Mouse (Mus musculus): ENCODE measurements around the gene Ephb1.

Gene Ephb1

DNA sequence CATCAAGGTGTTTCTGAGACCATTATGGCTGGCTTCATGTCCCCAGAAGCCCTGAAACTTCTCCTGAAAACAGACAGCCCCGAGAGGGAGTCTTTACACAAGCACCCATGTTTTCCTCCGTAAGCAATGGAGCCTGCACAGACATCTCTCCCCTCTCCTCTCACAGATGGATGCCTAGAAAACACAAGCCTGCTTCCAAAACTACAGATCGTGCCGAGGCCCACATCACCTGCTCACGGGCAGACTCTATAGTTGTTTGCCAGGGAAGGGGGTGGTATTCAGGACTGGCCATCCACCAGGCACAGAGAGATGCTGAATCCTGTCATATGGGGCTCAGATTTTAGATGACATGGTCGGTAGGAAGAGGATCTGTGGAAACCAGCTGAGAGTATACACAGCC lies 98.7 kb downstream of the Ephb1 start:
- no peak for DNase-seq (ENCODE audit: extremely low spot score, low read depth, low spot score)

DNA sequence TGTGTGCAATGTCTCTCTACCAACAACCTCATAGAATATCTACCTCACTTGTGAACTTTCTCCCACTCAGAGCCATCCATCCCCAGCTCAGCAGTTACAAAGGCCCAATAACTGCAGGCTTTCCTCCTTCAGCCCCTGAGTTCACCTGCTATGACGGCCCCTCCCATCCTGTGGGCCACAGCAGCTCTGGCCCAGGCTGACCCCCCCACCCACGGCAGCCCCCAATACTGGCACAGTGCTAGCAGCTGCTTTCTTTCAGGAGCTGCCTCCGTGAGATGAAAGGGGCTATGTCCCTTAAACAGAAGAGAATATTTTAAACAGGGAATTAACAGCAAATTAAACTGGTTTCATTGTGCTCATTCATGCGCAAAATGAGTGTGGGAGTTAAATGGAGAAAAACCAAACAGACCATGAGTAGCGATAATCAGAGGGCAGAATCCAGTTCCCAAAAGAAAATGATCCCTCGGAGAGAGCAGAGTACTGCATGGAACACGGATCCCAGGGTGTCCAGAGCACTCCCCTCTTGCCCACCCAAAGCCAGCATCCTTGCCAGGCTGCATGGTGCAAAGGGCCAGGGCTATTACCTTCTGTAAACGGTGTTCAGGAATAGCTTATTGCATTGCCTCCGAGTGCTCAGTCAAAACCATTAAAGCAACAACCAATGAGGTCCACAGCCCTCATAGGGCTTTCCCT lies 105.2 kb downstream of the Ephb1 start:
- no peak for DNase-seq (ENCODE audit: extremely low spot score, low read depth, low spot score)

- DNase-seq (ENCODE audit: extremely low spot score, low read depth, low spot score) = no peak
Observed at GRCm38 (mm10) chr9:102245551-102245950, 108.9 kb downstream of the Ephb1 start.

DNA sequence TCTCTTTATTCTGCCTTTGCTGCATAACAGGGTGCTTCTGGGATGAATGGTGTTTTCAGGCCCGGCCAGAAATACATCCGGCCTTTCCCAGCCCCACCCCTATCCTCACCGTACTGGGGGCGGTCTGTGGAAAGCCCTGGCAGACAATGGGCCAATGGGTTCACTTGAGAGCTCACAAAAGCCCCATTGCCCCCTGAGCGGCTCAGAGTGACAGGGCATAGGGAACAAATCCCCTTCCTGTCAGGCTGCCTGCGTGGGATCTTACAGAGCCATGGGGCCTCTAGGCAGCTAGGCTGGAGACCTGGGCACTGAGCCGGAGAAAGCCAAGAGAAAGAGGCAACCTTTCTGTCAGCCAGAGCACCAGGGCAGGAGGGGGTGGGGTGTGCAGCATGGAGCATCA lies 111.2 kb downstream of the Ephb1 start:
- no peak for DNase-seq (ENCODE audit: extremely low spot score, low read depth, low spot score)

DNA sequence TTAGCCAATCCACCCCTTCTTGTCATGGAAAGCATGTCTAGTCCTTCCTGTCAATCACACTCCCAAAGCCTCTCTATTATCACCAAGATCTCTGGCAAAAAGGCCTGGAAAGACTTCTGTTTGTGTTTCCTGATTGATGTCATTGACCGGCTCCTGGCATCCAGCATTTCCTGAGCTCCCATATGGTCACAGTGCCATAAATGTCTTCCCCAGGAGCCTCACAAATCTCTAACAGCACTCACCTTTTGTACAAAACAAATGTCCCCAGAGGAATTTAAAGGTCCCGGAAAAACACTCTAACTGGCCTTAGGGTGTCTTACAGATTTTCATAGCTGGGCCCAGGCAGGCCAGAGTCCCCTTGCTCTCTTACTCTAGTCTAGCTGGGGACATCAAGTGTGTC lies 112.9 kb downstream of the Ephb1 start:
- no peak for DNase-seq (ENCODE audit: extremely low spot score, low read depth, low spot score)

GRCm38 (mm10) chr9:102240215-102240614 lies 114.3 kb downstream of the Ephb1 start:
- no peak for DNase-seq (ENCODE audit: extremely low spot score, low read depth, low spot score)

GRCm38 (mm10) chr9:102235444-102235951 lies 119.0 kb downstream of the Ephb1 start:
- no peak for DNase-seq (ENCODE audit: extremely low spot score, low read depth, low spot score)

GRCm38 (mm10) chr9:102231248-102231647 lies 123.2 kb downstream of the Ephb1 start:
- DNase-seq (ENCODE audit: extremely low spot score, low read depth, low spot score) = no peak

DNA sequence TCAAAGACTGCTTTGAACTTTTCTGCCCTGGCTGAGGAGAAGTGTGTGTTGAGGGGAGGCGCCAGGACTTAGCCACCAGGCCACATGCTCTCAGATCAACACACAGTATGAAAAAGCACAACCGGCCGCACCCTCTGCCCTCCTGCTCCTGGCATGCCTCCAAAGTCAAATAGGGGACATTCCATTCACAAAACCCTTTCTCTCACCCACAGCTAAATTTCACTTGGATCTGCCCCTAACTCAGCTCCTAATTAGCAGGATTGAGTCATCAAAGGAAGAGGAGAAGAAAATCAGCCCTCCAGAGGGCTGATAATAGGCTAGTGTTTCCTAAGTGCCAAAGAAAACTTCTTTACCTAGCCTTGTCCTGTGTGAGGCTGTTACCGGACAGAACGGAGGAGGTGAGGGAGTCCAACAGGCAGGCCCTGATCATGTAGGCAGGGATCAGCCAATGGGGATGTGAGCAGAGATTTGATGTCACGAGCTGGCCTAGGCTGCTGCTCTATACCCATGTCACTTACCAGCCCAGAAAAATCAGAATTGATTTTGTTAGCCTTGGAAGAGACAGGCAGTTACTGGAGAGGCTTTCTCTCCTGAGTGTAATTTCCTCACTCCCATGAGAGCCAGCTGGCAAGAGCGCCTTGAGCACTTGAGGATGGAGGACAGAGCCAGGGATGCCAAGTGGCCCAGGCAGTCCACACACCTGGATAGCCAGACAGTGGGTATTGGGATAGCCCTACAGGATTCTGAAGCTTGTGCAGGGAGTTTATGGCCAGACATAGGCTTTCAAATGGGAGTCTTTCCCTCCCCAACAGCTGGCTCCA lies 137.5 kb downstream of the Ephb1 start:
- no peak for DNase-seq (ENCODE audit: extremely low spot score, low read depth, low spot score)

DNA sequence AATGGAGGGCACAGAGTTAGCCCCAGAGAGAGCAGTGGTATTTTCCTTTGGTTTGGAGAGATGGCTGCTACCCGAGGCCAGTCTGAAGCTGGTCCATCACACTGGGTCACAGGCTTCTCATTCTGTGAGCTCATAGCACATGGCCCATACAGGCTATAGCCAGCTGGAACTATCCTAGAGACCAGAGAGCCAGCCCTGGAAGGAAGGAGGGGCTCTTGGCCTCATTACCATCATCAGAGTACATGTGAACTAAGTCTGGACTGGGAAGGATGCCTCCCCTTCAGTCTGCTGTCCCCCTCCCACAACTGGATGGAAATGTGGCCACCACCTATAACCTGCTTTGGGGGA lies 142.5 kb downstream of the Ephb1 start:
- DNase-seq (ENCODE audit: extremely low spot score, low read depth, low spot score) = no peak

DNA sequence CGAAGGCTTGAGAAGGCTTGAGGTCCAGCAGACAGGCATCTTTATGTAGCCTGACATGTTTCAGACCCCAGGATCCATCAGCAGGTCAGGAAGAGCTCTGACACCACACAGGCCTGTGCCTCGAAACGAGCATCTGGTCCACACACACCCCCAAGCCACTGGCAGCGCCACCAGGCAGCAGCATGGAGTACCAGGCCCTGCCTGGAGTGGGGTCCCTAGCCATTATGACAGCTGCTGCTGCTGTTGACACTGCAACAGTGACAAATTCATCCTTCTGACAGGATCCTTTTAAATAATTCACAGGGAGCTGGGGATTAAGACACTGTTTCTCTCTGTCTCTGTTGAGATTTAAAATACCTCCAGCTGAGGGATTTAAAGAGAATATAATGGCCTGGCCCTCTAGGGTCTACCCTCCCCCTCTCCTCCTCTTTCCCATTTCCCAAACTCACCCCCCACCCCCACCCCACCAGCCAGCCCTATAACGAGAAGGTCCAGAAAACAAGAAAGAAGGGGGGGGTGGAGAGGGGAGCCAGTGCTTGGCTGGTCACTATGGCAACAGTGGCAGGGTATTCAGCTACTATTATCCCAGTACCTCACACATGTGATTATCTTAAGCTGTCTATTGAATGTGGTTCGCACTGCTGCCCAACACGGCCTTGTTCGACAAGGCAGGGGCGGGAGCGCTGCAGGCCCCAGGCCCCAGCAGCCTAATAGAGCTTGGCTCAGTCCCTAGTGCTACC lies 143.0 kb downstream of the Ephb1 start:
- DNase-seq (ENCODE audit: extremely low spot score, low read depth, low spot score) = no peak

DNA sequence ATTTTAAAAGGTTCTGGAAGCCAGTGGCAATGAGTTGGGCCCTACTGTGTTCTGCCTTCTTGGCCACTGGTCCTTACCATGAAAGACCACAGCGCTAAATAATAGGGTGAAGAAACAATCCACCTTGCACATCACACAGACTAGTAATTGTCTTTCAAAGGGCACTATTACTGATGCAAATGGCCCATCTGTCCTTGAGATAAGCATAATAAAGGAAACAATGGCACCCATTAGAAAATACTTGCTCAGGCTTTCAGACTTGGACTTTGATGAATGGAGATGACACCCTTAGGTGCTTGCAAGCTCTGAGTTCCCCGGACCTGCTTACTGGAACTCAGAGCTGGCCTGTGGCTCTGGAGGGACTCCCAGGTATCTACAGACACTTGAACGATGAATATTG lies 149.0 kb downstream of the Ephb1 start:
- DNase-seq (ENCODE audit: extremely low spot score, low read depth, low spot score) = no peak

DNA sequence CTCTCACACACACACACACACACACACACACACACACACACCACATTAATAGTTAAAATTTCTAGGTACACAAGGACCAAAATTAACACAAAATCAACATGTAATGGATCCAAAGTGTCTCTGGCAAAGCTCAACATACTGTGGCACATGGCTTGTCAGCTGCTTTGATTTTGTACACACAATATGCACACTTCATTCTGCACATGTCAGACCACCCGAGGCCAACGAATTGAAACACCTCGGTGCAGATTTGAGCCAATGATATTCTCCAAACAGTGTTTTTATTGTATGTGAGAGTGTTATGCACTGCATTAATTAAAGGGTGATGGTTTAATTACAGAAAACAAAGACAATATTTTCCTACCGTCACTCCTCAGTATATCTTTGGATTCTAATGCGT lies 152.6 kb downstream of the Ephb1 start:
- no peak for DNase-seq (ENCODE audit: extremely low spot score, low read depth, low spot score)

DNA sequence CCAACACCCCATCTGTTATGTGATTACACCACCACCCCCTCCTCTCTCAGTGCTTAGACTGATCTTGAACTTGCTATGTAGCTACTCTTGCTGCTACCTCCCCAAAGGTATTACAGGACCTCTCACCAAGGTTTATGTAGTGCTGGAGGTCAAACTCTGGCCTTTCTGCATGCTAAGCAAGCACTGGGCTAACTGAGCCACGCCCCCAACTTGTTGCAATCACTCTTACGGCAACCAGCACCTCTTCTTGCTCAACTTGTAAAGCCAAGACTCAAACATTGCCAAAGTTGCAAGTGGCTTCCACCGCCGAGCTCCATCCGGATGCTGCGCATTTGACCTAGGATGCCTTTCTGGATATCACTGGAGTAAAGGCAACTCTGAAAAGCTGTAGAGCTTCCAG lies 157.6 kb downstream of the Ephb1 start:
- no peak for DNase-seq (ENCODE audit: extremely low spot score, low read depth, low spot score)

DNA sequence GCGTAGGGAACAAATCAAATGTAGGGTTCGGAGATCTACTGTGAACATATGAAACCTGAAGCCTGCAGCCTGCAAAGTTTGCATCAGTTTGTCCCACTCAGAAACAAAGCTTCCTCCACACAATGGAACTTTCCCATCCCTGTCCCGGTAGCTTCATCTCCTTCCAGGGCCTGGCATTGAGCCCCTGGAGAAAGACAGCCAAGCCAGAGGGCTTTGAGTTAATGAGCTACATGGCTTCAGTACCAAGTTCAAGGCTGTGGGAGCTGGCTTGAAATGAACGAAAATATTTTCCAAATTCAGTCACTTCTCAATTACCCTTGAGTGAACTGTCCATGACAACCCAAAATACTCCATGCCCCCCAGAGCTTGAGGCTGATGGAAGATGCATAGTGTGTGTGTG lies 160.4 kb downstream of the Ephb1 start:
- DNase-seq (ENCODE audit: extremely low spot score, low read depth, low spot score) = no peak

- DNase-seq (ENCODE audit: extremely low spot score, low read depth, low spot score) = peak; percentile 14
Observed at GRCm38 (mm10) chr9:102192724-102193685, 161.5 kb downstream of the Ephb1 start.

GRCm38 (mm10) chr9:102190058-102190457 lies 164.4 kb downstream of the Ephb1 start:
- DNase-seq (ENCODE audit: extremely low spot score, low read depth, low spot score) = no peak

DNA sequence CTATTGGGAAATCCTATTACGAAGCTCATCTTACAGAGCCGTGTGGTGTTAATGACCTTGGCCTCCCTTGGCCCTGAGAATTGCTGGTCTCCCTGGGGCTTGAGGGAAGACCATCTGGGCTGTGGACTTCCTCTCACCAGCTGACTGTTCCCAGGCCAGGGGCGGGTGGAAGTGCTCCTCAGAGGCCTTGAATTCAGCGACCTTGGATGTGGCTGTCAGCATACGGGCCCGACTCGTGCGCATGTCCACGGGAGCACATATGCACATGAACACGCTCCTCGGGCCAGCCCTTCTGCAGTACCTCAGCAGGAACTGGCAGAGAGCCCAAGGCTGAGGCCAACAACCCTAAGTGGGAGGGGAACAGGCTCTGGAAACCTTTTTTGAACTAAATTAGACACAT lies 165.1 kb downstream of the Ephb1 start:
- DNase-seq (ENCODE audit: extremely low spot score, low read depth, low spot score) = no peak

GRCm38 (mm10) chr9:102183663-102184274 lies 170.7 kb downstream of the Ephb1 start:
- DNase-seq (ENCODE audit: extremely low spot score, low read depth, low spot score) = no peak

GRCm38 (mm10) chr9:102181810-102182490 lies 172.5 kb downstream of the Ephb1 start:
- DNase-seq (ENCODE audit: extremely low spot score, low read depth, low spot score) = no peak

Measured in hindlimb bud, embryonic 11.5 days (tissue).